Mouse (Mus musculus) MEL (cell line): ENCODE results near the gene Grhl3. TPM values are rescaled to one million over a fixed set of nuclear protein-coding genes. Genes with fewer than 3 reads are reported as not detected.

Experiments
- DNase-seq: peaks from one replicate; pipeline ENCODE4 v3.0.0; 2011; ENCODE audit warnings: low read depth, low spot score
- H3K27ac ChIP-seq: 2 replicates; pipeline ENCODE4 v1.5.1; 2012; ENCODE audit warnings: low read depth, mild to moderate bottlenecking, control low read depth, low read length, moderate library complexity; ENCODE audit not compliant: control insufficient read depth
- H3K27me3 ChIP-seq, 2 experiments: fragments of 150-350 bp in 1 of 2; sonication (generic) in 1 of 2; 2 replicates each; pipeline ENCODE4 v1.6.1; 2012; ENCODE audit warnings: low read length in 2 of 2, mild to moderate bottlenecking in 2 of 2, improper control_type of control experiment in 1 of 2, moderate library complexity in 1 of 2; ENCODE audit not compliant: insufficient read depth in 2 of 2, control insufficient read depth in 1 of 2
- H3K36me3 ChIP-seq, 2 experiments: 2 replicates each; pipeline ENCODE4 v1.6.1; 2012 to 2014; ENCODE audit warnings: low read length in 2 of 2, improper control_type of control experiment in 1 of 2, inconsistent platforms in 1 of 2, mild to moderate bottlenecking in 1 of 2; ENCODE audit not compliant: insufficient read depth in 2 of 2, control insufficient read depth in 1 of 2
- H3K4me1 ChIP-seq, 2 experiments: fragments of 150-350 bp in 1 of 2; sonication (generic) in 1 of 2; 2 replicates each; pipeline ENCODE4 v1.6.1; 2012; ENCODE audit warnings: low read length in 2 of 2, improper control_type of control experiment in 1 of 2, mild to moderate bottlenecking in 1 of 2; ENCODE audit not compliant: insufficient read depth in 2 of 2, control insufficient read depth in 1 of 2
- H3K4me3 ChIP-seq, 2 experiments: fragments of 150-350 bp in 1 of 2; sonication (generic) in 1 of 2; 2 replicates each; pipeline ENCODE4 v1.5.1; 2012; ENCODE audit warnings: low read depth in 2 of 2, low read length in 2 of 2, mild to moderate bottlenecking in 2 of 2, moderate library complexity in 2 of 2, control low read depth in 1 of 2, improper control_type of control experiment in 1 of 2; ENCODE audit not compliant: control insufficient read depth in 1 of 2, insufficient read depth in 1 of 2
- H3K79me2 ChIP-seq: 2 replicates; pipeline ENCODE4 v1.6.1; 2012; ENCODE audit warnings: mild to moderate bottlenecking, low read length, moderate library complexity; ENCODE audit not compliant: control insufficient read depth, poor library complexity, insufficient read depth
- H3K9ac ChIP-seq: 2 replicates; pipeline ENCODE4 v1.6.1; 2012; ENCODE audit warnings: low read depth, mild to moderate bottlenecking, control low read depth, low read length, moderate library complexity; ENCODE audit not compliant: control insufficient read depth, poor library complexity, severe bottlenecking
- H3K9me3 ChIP-seq: fragments of 150-350 bp; sonication (generic); replicated peaks from 2 replicates; pipeline ENCODE4 v1.6.1; 2012; ENCODE audit warnings: mild to moderate bottlenecking, low read length, improper control_type of control experiment, moderate library complexity; ENCODE audit not compliant: insufficient read depth
- CHD1 ChIP-seq: IDR thresholded peaks from 2 replicates; pipeline ENCODE4 v1.6.1; 2012; ENCODE audit warnings: low read depth, mild to moderate bottlenecking, inconsistent platforms, low read length, improper control_type of control experiment
- CTCF ChIP-seq, 3 experiments: IDR thresholded peaks in 2 of 3; conservative IDR thresholded peaks in 1 of 3; 2 replicates each; pipeline ENCODE4 v1.5.1; 2011 to 2012; ENCODE audit warnings: low read length in 3 of 3, low read depth in 2 of 3, mild to moderate bottlenecking in 2 of 3, improper control_type of control experiment in 1 of 3, inconsistent platforms in 1 of 3, mixed read lengths in 1 of 3, moderate library complexity in 1 of 3; ENCODE audit not compliant: control insufficient read depth in 1 of 3, insufficient read depth in 1 of 3, poor library complexity in 1 of 3, severe bottlenecking in 1 of 3
- ETS1 ChIP-seq: IDR thresholded peaks from 2 replicates; pipeline ENCODE4 v1.6.1; 2012; ENCODE audit warnings: low read depth, mild to moderate bottlenecking, inconsistent platforms, low read length, improper control_type of control experiment, moderate library complexity
- GABPA ChIP-seq: IDR thresholded peaks from 2 replicates; pipeline ENCODE4 v1.6.1; 2012; ENCODE audit warnings: low read depth, mild to moderate bottlenecking, inconsistent platforms, low read length, improper control_type of control experiment, moderate library complexity
- GATA1 ChIP-seq: IDR thresholded peaks from 2 replicates; pipeline ENCODE4 v1.6.1; 2011; ENCODE audit warnings: low read depth, low read length, improper control_type of control experiment
- HCFC1 ChIP-seq: IDR thresholded peaks from 2 replicates; pipeline ENCODE4 v1.6.1; 2012; ENCODE audit warnings: low read depth, mild to moderate bottlenecking, inconsistent platforms, low read length, improper control_type of control experiment, moderate library complexity
- MAFK ChIP-seq: IDR thresholded peaks from 2 replicates; pipeline ENCODE4 v1.6.1; 2011; ENCODE audit warnings: low read depth, mild to moderate bottlenecking, low read length, improper control_type of control experiment, borderline replicate concordance
- MAX ChIP-seq: IDR thresholded peaks from 2 replicates; pipeline ENCODE4 v1.6.1; 2011; ENCODE audit warnings: low read length, improper control_type of control experiment
- MYC ChIP-seq: IDR thresholded peaks from 2 replicates; pipeline ENCODE4 v1.6.1; 2011; ENCODE audit warnings: low read depth, mild to moderate bottlenecking, low read length, improper control_type of control experiment, moderate library complexity
- NRF1 ChIP-seq: IDR thresholded peaks from 2 replicates; pipeline ENCODE4 v1.6.1; 2014; ENCODE audit warnings: low read depth, mild to moderate bottlenecking, inconsistent platforms, low read length, improper control_type of control experiment, moderate library complexity; ENCODE audit not compliant: poor library complexity, insufficient read depth, severe bottlenecking
- POLR2AphosphoS5 ChIP-seq: IDR thresholded peaks from 2 replicates; pipeline ENCODE4 v1.6.1; 2012; ENCODE audit warnings: low read depth, borderline replicate concordance, mild to moderate bottlenecking, inconsistent platforms, low read length, moderate library complexity, mixed read lengths
- RCOR1 ChIP-seq: IDR thresholded peaks from 2 replicates; pipeline ENCODE4 v1.6.1; 2012; ENCODE audit warnings: low read depth, mild to moderate bottlenecking, inconsistent platforms, low read length, improper control_type of control experiment
- SIN3A ChIP-seq: IDR thresholded peaks from 2 replicates; pipeline ENCODE4 v1.6.1; 2012; ENCODE audit warnings: low read length, improper control_type of control experiment, inconsistent platforms
- TAL1 ChIP-seq: IDR thresholded peaks from 2 replicates; pipeline ENCODE4 v1.6.1; 2012; ENCODE audit warnings: mild to moderate bottlenecking, inconsistent platforms, low read length, moderate library complexity, mixed read lengths
- UBTF ChIP-seq: IDR thresholded peaks from 2 replicates; pipeline ENCODE4 v1.6.1; 2012; ENCODE audit warnings: low read depth, mild to moderate bottlenecking, inconsistent platforms, low read length, improper control_type of control experiment, moderate library complexity, borderline replicate concordance; ENCODE audit not compliant: insufficient read depth
- USF1 ChIP-seq: IDR thresholded peaks from 2 replicates; pipeline ENCODE4 v1.6.1; 2014; ENCODE audit warnings: low read depth, mild to moderate bottlenecking, inconsistent platforms, low read length, improper control_type of control experiment, moderate library complexity
- polyA plus RNA-seq, 2 experiments: library from polyadenylated mRNA; stranded (reverse) in 1 of 2; unstranded in 1 of 2; fragments of >175 nt in 1 of 2; fragments of >200 nt in 1 of 2; gene quantifications; 2 replicates each; pipeline versions ENCODE4 v1.2.1 to v1.2.4; 2012; ENCODE audit warnings: low replicate concordance in 2 of 2, low read depth in 1 of 2; ENCODE audit not compliant: insufficient read length in 2 of 2, insufficient read depth in 1 of 2, missing spikeins in 1 of 2
- total RNA-seq: library from RNA; depleted of rRNA; stranded (reverse); fragments of 300-350 nt; gene quantifications from 2 replicates; pipeline ENCODE4 v1.2.3, GENCODE M21; 2012

Gene Grhl3
- total and polyA plus RNA-seq, 3 experiments = not detected

- no peak overlapping the region for H3K9ac ChIP-seq
- peaks cover 7% of the 10 kb centered on the region in 2 experiments; a peak in 2 of 4 replicates for H3K27me3 ChIP-seq
Observed at GRCm38 (mm10) chr4:135579695-135580094, 6.3 kb upstream of the Grhl3 start.

GRCm38 (mm10) chr4:135578490-135578889 is 5.1 kb upstream of the Grhl3 start:
- no peak for TF ChIP-seq GATA1
- no peak for TF ChIP-seq CTCF (IDR thresholded peaks at IDR 0.05 in 2 of 3, conservative IDR thresholded peaks at IDR 0.05 in 1 of 3; ENCODE audit: control insufficient read depth in 1 of 3, insufficient read depth in 1 of 3, low read depth in 2 of 3, low read length in 3 of 3, poor library complexity in 1 of 3, severe bottlenecking in 1 of 3)
- TF ChIP-seq TAL1 = no peak
- H3K36me3 ChIP-seq = no peaks in the 10 kb centered on the region
- H3K9me3 ChIP-seq = no peaks in the 10 kb centered on the region
- H3K9ac ChIP-seq = no peak overlapping the region
- H3K4me1 ChIP-seq = no peaks in the 10 kb centered on the region; a peak in 1 of 4 replicates
- peaks cover 2 to 7% of the 10 kb centered on the region in 2 experiments; a peak in 2 of 4 replicates for H3K27me3 ChIP-seq
- no peak overlapping the region for H3K4me3 ChIP-seq
- H3K79me2 ChIP-seq = no peaks in the 10 kb centered on the region
- no peak for DNase-seq
- no peak overlapping the region for H3K27ac ChIP-seq

More at GRCm38 (mm10) chr4:135579695-135580094, 6.3 kb upstream of the Grhl3 start:
- Histone ChIP-seq H3K79me2 (no peaks in the 10 kb centered on the region), H3K4me3 (no peak overlapping the region), H3K36me3 (no peaks in the 10 kb centered on the region), H3K9me3 (no peaks in the 10 kb centered on the region), H3K4me1 (no peaks in the 10 kb centered on the region; a peak in 1 of 4 replicates), H3K27ac (no peak overlapping the region)
- no peak for DNase-seq
- no peak for TF ChIP-seq HCFC1

GRCm38 (mm10) chr4:135575365-135576140 is 2.1 kb upstream of the Grhl3 start:
- no peak for DNase-seq
- Histone ChIP-seq H3K27ac (no peak overlapping the region), H3K79me2 (no peaks in the 10 kb centered on the region), H3K9me3 (no peaks in the 10 kb centered on the region), H3K4me3 (no peak overlapping the region)
- TF ChIP-seq USF1 = no peak
- TF ChIP-seq TAL1 = no peak
- TF ChIP-seq NRF1 = no peak
- TF ChIP-seq HCFC1 = no peak
- TF ChIP-seq MYC = no peak
- TF ChIP-seq ETS1 = no peak
- TF ChIP-seq SIN3A = no peak
- no peak for TF ChIP-seq MAFK
- TF ChIP-seq RCOR1 = no peak
- TF ChIP-seq CHD1 = no peak
- no peak for TF ChIP-seq GABPA
- TF ChIP-seq MAX = no peak
- no peak for TF ChIP-seq UBTF
- no peak for TF ChIP-seq POLR2AphosphoS5
- TF ChIP-seq, all 39 proteins: peak for 0
- Histone ChIP-seq H3K36me3 (no peaks in the 10 kb centered on the region), H3K4me1 (peaks cover 0 to 3% of the 10 kb centered on the region in 2 experiments; a peak in 1 of 4 replicates), H3K27me3 (no peaks in the 10 kb centered on the region; a peak in 1 of 4 replicates), H3K9ac (no peak overlapping the region)
